Mouse (Mus musculus): ENCODE results near the gene Cox14. TPM values are rescaled to one million over a fixed set of nuclear protein-coding genes. Genes with fewer than 3 reads are reported as not detected.

The Cox14 gene
- total and polyA plus RNA-seq, 3 experiments: 113 to 125 TPM; not detected in 1

GRCm38 (mm10) chr15:99723515-99724291 is 1.7 kb upstream of the Cox14 start:
- peak overlapping the region; percentile 51 for H3K9ac ChIP-seq (ENCODE audit: control insufficient read depth, low read depth, low read length, poor library complexity, severe bottlenecking)
- no peaks in the 10 kb centered on the region for H3K27me3 ChIP-seq (ENCODE audit: control insufficient read depth in 1 of 2, insufficient read depth in 2 of 2, low read length in 2 of 2)
- peak; percentile 69 for DNase-seq (ENCODE audit: low read depth, low spot score)
- no peaks in the 10 kb centered on the region for H3K9me3 ChIP-seq (replicated peaks; ENCODE audit: insufficient read depth, low read length)
- TF ChIP-seq POLR2A (IDR thresholded peaks at IDR 0.05; ENCODE audit: control insufficient read depth in 1 of 2, insufficient read depth in 1 of 2, low read depth in 1 of 2, low read length in 2 of 2, poor library complexity in 1 of 2) (no peak), MAZ (IDR thresholded peaks at IDR 0.05; ENCODE audit: low read depth, low read length) (0 out of 2 replicates have a peak, but pooled peaks have one; percentile 33), SIN3A (IDR thresholded peaks at IDR 0.05; ENCODE audit: low read length) (peak; percentile 33; the same call in 1 of the 2 replicates), CHD2 (IDR thresholded peaks at IDR 0.05; ENCODE audit: low read length) (0 out of 2 replicates have a peak, but pooled peaks have one; percentile 16)
- H3K79me2 ChIP-seq (ENCODE audit: control insufficient read depth, insufficient read depth, low read length, poor library complexity): peaks cover 13% of the 10 kb centered on the region
- H3K36me3 ChIP-seq (ENCODE audit: control insufficient read depth in 1 of 2, insufficient read depth in 2 of 2, low read length in 2 of 2): peaks cover 4 to 6% of the 10 kb centered on the region in 2 experiments; a peak in 2 of 4 replicates
- H3K27ac ChIP-seq (ENCODE audit: control insufficient read depth, low read depth, low read length): peak overlapping the region; percentile 8
- H3K4me3 ChIP-seq (ENCODE audit: control insufficient read depth in 1 of 2, insufficient read depth in 1 of 2, low read depth in 2 of 2, low read length in 2 of 2): peak overlapping the region; percentile 50 to 56
- peaks cover 0 to 13% of the 10 kb centered on the region in 2 experiments; a peak in 2 of 4 replicates for H3K4me1 ChIP-seq (ENCODE audit: control insufficient read depth in 1 of 2, insufficient read depth in 2 of 2, low read length in 2 of 2)

DNA sequence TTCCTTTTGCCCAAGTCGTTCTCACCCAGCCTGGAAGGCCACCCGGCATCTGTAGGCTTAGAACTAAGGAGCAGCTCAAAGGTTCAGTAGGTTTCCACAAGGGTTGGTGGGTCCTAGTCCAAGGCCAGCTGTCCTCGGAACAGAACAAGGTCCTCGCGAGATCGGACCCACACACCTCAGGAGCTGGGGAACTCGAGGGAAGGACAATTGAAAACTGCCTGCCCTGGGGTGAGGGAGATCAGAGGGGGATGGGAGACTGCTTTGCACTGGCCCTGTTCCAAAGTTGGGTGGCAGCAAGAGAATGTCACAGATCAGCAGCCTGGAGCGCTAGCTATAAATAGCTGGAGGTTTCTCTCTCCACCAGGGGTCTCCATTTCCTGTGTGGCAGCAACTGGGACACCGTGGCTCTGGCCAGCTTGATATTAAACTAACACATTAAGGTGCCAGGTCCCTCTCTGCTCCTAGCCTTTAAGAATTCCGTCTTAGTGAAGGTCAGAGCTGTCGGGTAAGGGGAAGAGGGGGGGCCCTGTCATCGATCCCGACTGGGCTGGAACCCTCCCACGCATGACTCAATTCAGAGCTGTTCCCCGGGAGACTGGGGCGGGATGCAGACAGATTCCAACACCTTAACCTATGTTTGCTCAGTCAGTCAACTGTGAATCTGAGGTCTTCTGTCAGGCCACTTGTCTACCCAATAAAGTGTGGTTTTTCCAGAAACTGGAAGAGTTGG is 961 bp upstream of the Cox14 start:
- H3K27ac ChIP-seq (ENCODE audit: control insufficient read depth, low read depth, low read length): peak overlapping the region; percentile 24
- no peak for TF ChIP-seq MYC (IDR thresholded peaks at IDR 0.05; ENCODE audit: low read depth, low read length)
- TF ChIP-seq SIN3A (IDR thresholded peaks at IDR 0.05; ENCODE audit: low read length): peak; percentile 48; the same call in 1 of the 2 replicates
- TF ChIP-seq TAL1 (IDR thresholded peaks at IDR 0.05; ENCODE audit: low read length): no peak
- TF ChIP-seq POLR2AphosphoS5 (IDR thresholded peaks at IDR 0.05; ENCODE audit: borderline replicate concordance, low read depth, low read length): no peak
- TF ChIP-seq CTCF (IDR thresholded peaks at IDR 0.05 in 2 of 3, conservative IDR thresholded peaks at IDR 0.05 in 1 of 3; ENCODE audit: control insufficient read depth in 1 of 3, insufficient read depth in 1 of 3, low read depth in 2 of 3, low read length in 3 of 3, poor library complexity in 1 of 3, severe bottlenecking in 1 of 3): peak; percentile 69 to 76 (median 76)
- TF ChIP-seq USF1 (IDR thresholded peaks at IDR 0.05; ENCODE audit: low read depth, low read length): no peak
- TF ChIP-seq MAX (IDR thresholded peaks at IDR 0.05; ENCODE audit: low read length): no peak
- no peak for TF ChIP-seq ZNF384 (IDR thresholded peaks at IDR 0.05; ENCODE audit: low read depth, low read length)
- 0 out of 2 replicates have a peak, but pooled peaks have one; percentile 7 for TF ChIP-seq BHLHE40 (IDR thresholded peaks at IDR 0.05; ENCODE audit: borderline replicate concordance, low read depth, low read length)
- no peak; a peak in 1 of 4 replicates for TF ChIP-seq EP300 (IDR thresholded peaks at IDR 0.05; ENCODE audit: low read depth in 1 of 2, low read length in 2 of 2)
- no peak for TF ChIP-seq UBTF (IDR thresholded peaks at IDR 0.05; ENCODE audit: borderline replicate concordance, insufficient read depth, low read depth, low read length)
- peak; percentile 76 for TF ChIP-seq CHD2 (IDR thresholded peaks at IDR 0.05; ENCODE audit: low read length)
- TF ChIP-seq TBP (IDR thresholded peaks at IDR 0.05; ENCODE audit: low read depth, low read length): peak; percentile 67; the same call in 1 of the 2 replicates
- TF ChIP-seq NRF1 (IDR thresholded peaks at IDR 0.05; ENCODE audit: insufficient read depth, low read depth, low read length, poor library complexity, severe bottlenecking): peak; percentile 6; the same call in 1 of the 2 replicates
- peak; percentile 48 for TF ChIP-seq MXI1 (IDR thresholded peaks at IDR 0.05; ENCODE audit: low read depth, low read length)
- TF ChIP-seq MAFK (IDR thresholded peaks at IDR 0.05; ENCODE audit: borderline replicate concordance, low read depth, low read length): no peak
- peak; percentile 26; the same call in 1 of the 2 replicates for TF ChIP-seq NELFE (IDR thresholded peaks at IDR 0.05; ENCODE audit: low read depth, low read length)
- peak; percentile 43 for TF ChIP-seq RAD21 (IDR thresholded peaks at IDR 0.05; ENCODE audit: low read depth, low read length)
- TF ChIP-seq TCF12 (IDR thresholded peaks at IDR 0.05; ENCODE audit: low read depth, low read length): no peak
- no peak for TF ChIP-seq E2F4 (IDR thresholded peaks at IDR 0.05; ENCODE audit: borderline replicate concordance, low read depth, low read length)
- no peak for TF ChIP-seq ELF1 (IDR thresholded peaks at IDR 0.05; ENCODE audit: low read depth, low read length)
- peak; percentile 54; the same call in 1 of the 2 replicates for TF ChIP-seq HCFC1 (IDR thresholded peaks at IDR 0.05; ENCODE audit: low read depth, low read length)
- no peak for TF ChIP-seq POLR2AphosphoS2 (IDR thresholded peaks at IDR 0.05; ENCODE audit: low read length)
- TF ChIP-seq ZMIZ1 (IDR thresholded peaks at IDR 0.05; ENCODE audit: low read depth, low read length): no peak
- no peak; the same call in 1 of the 2 replicates for TF ChIP-seq GABPA (IDR thresholded peaks at IDR 0.05; ENCODE audit: low read depth, low read length)
- TF ChIP-seq ZC3H11A (IDR thresholded peaks at IDR 0.05; ENCODE audit: low read depth, low read length): no peak

More for the DNA sequence above, 961 bp upstream of the Cox14 start:
- peaks cover 0 to 13% of the 10 kb centered on the region in 2 experiments; a peak in 2 of 4 replicates for H3K4me1 ChIP-seq (ENCODE audit: control insufficient read depth in 1 of 2, insufficient read depth in 2 of 2, low read length in 2 of 2)
- no peaks in the 10 kb centered on the region for H3K9me3 ChIP-seq (replicated peaks; ENCODE audit: insufficient read depth, low read length)
- peak; percentile 87 for DNase-seq (ENCODE audit: low read depth, low spot score)
- peak overlapping the region; percentile 50 to 56 for H3K4me3 ChIP-seq (ENCODE audit: control insufficient read depth in 1 of 2, insufficient read depth in 1 of 2, low read depth in 2 of 2, low read length in 2 of 2)
- H3K9ac ChIP-seq (ENCODE audit: control insufficient read depth, low read depth, low read length, poor library complexity, severe bottlenecking): peak overlapping the region; percentile 51
- H3K79me2 ChIP-seq (ENCODE audit: control insufficient read depth, insufficient read depth, low read length, poor library complexity): peaks cover 13% of the 10 kb centered on the region
- no peaks in the 10 kb centered on the region for H3K27me3 ChIP-seq (ENCODE audit: control insufficient read depth in 1 of 2, insufficient read depth in 2 of 2, low read length in 2 of 2)
- H3K36me3 ChIP-seq (ENCODE audit: control insufficient read depth in 1 of 2, insufficient read depth in 2 of 2, low read length in 2 of 2): peaks cover 4 to 10% of the 10 kb centered on the region in 2 experiments; a peak in 3 of 4 replicates

Measured in MEL (cell line).